Comparison of ENCODE assay signal across 13 mouse cellular contexts in the genomic region with DNA sequence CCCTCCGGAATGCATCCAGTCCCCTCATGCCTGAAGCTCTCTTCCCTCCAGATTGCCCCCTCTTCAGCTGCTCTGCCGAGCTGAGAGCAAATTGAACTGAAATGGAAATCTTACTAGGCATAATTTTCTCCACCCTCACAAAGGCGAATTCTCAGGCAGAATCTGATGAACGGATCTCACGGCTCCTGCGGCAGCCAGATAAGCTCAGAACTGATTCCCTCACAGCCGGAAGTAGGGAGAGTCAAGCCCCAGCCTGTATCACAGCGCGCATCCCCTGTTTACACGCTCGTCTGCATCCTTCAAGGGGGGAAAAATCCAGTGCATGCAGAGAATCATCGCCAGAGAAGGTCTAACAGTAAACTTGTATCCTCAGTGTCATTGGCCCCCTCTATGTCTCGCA.
DNase-seq lines count a peak whose midpoint lies in the region; ATAC-seq and TF ChIP-seq lines count a peak whose summit lies in the region.
"Had no signal": no experiment of that assay in that cellular context is flagged by ENCODE, and none has a peak within 500 bp of the region (broad histone marks: within the 10 kb centered on the region; RNA-seq: fewer than 3 reads in every experiment).

No protein-coding gene starts in this region.

- no peak overlapping the region for H3K9ac ChIP-seq in forebrain, postnatal 0 days
- H3K9ac ChIP-seq in midbrain, embryonic 13.5 days (replicated peaks) = 0 out of 2 replicates have a peak overlapping the region, but pooled peaks have one; percentile 12
- H3K9ac ChIP-seq: limb, embryonic 12.5 days had no signal

- peak; percentile 78 for ATAC-seq in forebrain, postnatal 0 days
- peak; percentile 65 for ATAC-seq in midbrain, embryonic 13.5 days
- ATAC-seq: Patski had no signal

- no peaks in the 10 kb centered on the region for H3K36me3 ChIP-seq in forebrain, postnatal 0 days (ENCODE audit: insufficient read depth)
- H3K36me3 ChIP-seq in midbrain, embryonic 13.5 days = no peaks in the 10 kb centered on the region
- H3K36me3 ChIP-seq: limb, embryonic 12.5 days had no signal

- DNase-seq in right cerebral cortex, adult 18-20 months = peak; percentile 18
- no peak for DNase-seq in right cerebral cortex, postnatal 25 days
- peak; percentile 59 for DNase-seq in forebrain, postnatal 0 days
- DNase-seq in cerebellum, adult 8-10 months = no peak
- DNase-seq in thymus, adult 18-20 months = no peak
- no peak for DNase-seq in frontal cortex, postnatal 25 days (ENCODE audit: low spot score in 2 of 2)
- DNase-seq: adrenal gland, postnatal 10 days; cerebellum, adult 11 months; kidney, adult 11 months; lung, adult 18-20 months had no signal

- no peak overlapping the region for H3K4me3 ChIP-seq in forebrain, postnatal 0 days (ENCODE audit: low read depth, low read length)
- no peak overlapping the region for H3K4me3 ChIP-seq in midbrain, embryonic 13.5 days (replicated peaks)
- H3K4me3 ChIP-seq: limb, embryonic 12.5 days had no signal

- 0 out of 2 replicates have a peak overlapping the region, but pooled peaks have one; percentile 6 for H3K27ac ChIP-seq in forebrain, postnatal 0 days (ENCODE audit: low read depth, low read length)
- H3K27ac ChIP-seq in midbrain, embryonic 13.5 days = peak overlapping the region; percentile 80
- H3K27ac ChIP-seq: limb, embryonic 12.5 days had no signal

- no peaks in the 10 kb centered on the region for H3K9me3 ChIP-seq in forebrain, postnatal 0 days (ENCODE audit: low read length)
- no peaks in the 10 kb centered on the region for H3K9me3 ChIP-seq in midbrain, embryonic 13.5 days
- H3K9me3 ChIP-seq: limb, embryonic 12.5 days had no signal

- 47% methylated on average over 13 of the region's 13 CpGs for WGBS in forebrain, postnatal 0 days
- WGBS in midbrain, embryonic 13.5 days = 41% methylated on average over 13 of the region's 13 CpGs

- peak overlapping the region; percentile 13; the same call in 1 of the 2 replicates for H3K4me2 ChIP-seq in forebrain, postnatal 0 days (ENCODE audit: low read depth)
- H3K4me2 ChIP-seq in midbrain, embryonic 13.5 days (replicated peaks) = peak overlapping the region; percentile 14; the same call in 1 of the 2 replicates
- H3K4me2 ChIP-seq: limb, embryonic 12.5 days had no signal

- no peak for TF ChIP-seq CTCF in forebrain, postnatal 0 days (IDR thresholded peaks at IDR 0.05; ENCODE audit: low read depth)

- H3K4me1 ChIP-seq in forebrain, postnatal 0 days (ENCODE audit: insufficient read depth) = peaks cover 6% of the 10 kb centered on the region; the same call in 1 of the 2 replicates
- peaks cover 33% of the 10 kb centered on the region for H3K4me1 ChIP-seq in midbrain, embryonic 13.5 days (replicated peaks)

- H3K27me3 ChIP-seq in forebrain, postnatal 0 days (ENCODE audit: insufficient read depth, low read length) = no peaks in the 10 kb centered on the region
- H3K27me3 ChIP-seq in midbrain, embryonic 13.5 days = no peaks in the 10 kb centered on the region
- H3K27me3 ChIP-seq: limb, embryonic 12.5 days; Patski had no signal

Comparison
In these comparisons a context has a peak if more than half of its experiments do, and no peak if none do; other contexts are left out.
1. DNase-seq: peak in right cerebral cortex, adult 18-20 months (single experiment) and forebrain, postnatal 0 days (single experiment); none in right cerebral cortex, postnatal 25 days (single experiment), cerebellum, adult 8-10 months (single experiment), thymus, adult 18-20 months (0 of 2) and frontal cortex, postnatal 25 days (0 of 2).